Mouse (Mus musculus) urinary bladder, postnatal 10 days (tissue): Measurements from ENCODE around the gene Msl1.

Source experiments
- DNase-seq: peaks from one replicate; pipeline ENCODE4 v3.0.0; 2022; ENCODE audit warnings: low spot score

Gene Msl1

GRCm38 (mm10) chr11:98764091-98764490 is 31.2 kb upstream of the Msl1 start:
- DNase-seq, result no peak

- DNase-seq, result no peak
These were observed 30.6 kb upstream of the Msl1 start for GRCm38 (mm10) chr11:98764746-98765145.

- DNase-seq, result no peak
These were observed 29.7 kb upstream of the Msl1 start for GRCm38 (mm10) chr11:98765421-98766309.

- no peak for DNase-seq
These were observed 29.0 kb upstream of the Msl1 start for GRCm38 (mm10) chr11:98766346-98766745.

GRCm38 (mm10) chr11:98766816-98767215 is 28.5 kb upstream of the Msl1 start:
- no peak for DNase-seq

GRCm38 (mm10) chr11:98767276-98767675 is 28.0 kb upstream of the Msl1 start:
- no peak for DNase-seq

- DNase-seq, result no peak
These were observed 27.6 kb upstream of the Msl1 start for GRCm38 (mm10) chr11:98767713-98768112.

- DNase-seq, result no peak
These were observed 26.9 kb upstream of the Msl1 start for GRCm38 (mm10) chr11:98768127-98769006.

GRCm38 (mm10) chr11:98769007-98769954 is 26.0 kb upstream of the Msl1 start:
- no peak for DNase-seq

GRCm38 (mm10) chr11:98770096-98770975 is 25.0 kb upstream of the Msl1 start:
- DNase-seq, result no peak

- DNase-seq, result no peak
These were observed 24.2 kb upstream of the Msl1 start for GRCm38 (mm10) chr11:98771131-98771530.

- no peak for DNase-seq
These were observed 23.3 kb upstream of the Msl1 start for GRCm38 (mm10) chr11:98771844-98772525.

GRCm38 (mm10) chr11:98772667-98773171 is 22.6 kb upstream of the Msl1 start:
- no peak for DNase-seq

GRCm38 (mm10) chr11:98773635-98774295 is 21.6 kb upstream of the Msl1 start:
- peak; percentile 98 for DNase-seq

- DNase-seq, result no peak
These were observed 20.6 kb upstream of the Msl1 start, which contains the start of gene Nr1d1 for GRCm38 (mm10) chr11:98774582-98775347. Gene Nr1d1, minus strand, starts transcription at chr11:98775333.

GRCm38 (mm10) chr11:98775348-98776051 is 19.8 kb upstream of the Msl1 start:
- DNase-seq, result peak; percentile 97

- no peak for DNase-seq
These were observed 19.1 kb upstream of the Msl1 start for GRCm38 (mm10) chr11:98776052-98776764.
